Mouse (Mus musculus) cerebellum, adult 9-10 months (tissue): ENCODE results near the gene Llcfc1.

Source experiments
- DNase-seq: peaks from one replicate; pipeline ENCODE4 v3.0.0; 2022

The Llcfc1 gene

GRCm38 (mm10) chr6:41684131-41684530, at the start of gene Llcfc1:
Gene Llcfc1 (plus strand): TSS chr6:41684431.
- no peak for DNase-seq

DNA sequence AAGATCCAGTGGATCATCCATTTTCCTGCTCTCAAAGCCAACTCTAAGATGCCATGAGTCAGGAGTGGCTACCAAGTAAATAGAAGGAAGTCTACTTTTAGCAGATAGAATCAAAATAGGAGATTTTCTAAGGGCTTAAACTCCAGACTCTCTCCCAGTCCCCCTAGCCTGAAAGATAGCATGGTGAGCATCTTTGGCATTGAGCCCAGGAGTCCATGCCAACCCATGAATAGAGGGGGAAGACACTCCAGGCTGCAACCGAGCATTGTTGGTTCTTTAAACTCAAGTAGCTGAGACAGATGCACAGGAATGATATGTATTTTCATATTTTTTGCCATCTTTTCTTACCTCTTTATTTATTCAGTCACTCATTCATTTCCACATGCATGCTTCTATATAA, 49.0 kb upstream of the Llcfc1 start:
- no peak for DNase-seq

DNA sequence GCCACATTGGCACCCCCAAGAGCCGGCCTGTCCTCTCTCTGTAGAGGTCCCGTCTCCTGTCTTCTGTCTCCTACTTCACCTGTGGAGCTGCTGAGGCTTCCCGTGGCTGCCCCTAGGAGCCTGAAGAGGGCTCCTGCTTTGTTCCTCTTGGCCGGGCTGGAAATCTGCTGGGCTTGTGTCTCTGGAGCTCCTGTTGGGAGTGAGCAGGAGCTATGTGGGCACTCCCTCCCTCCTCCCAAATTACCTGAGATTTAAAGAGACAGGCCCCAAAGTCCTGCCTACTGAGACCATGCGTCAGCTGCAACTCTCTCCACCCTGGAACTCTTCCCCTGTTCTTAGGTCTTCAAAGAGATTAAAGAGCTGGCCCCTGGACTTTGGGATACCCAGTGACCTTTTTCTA, 48.1 kb upstream of the Llcfc1 start, which contains the start of gene Trpv6:
TSS of gene Trpv6 (minus strand) at position 228 of the 400 bp plus-strand sequence.
- DNase-seq: no peak

GRCm38 (mm10) chr6:41637393-41637792, 46.8 kb upstream of the Llcfc1 start:
- DNase-seq: no peak

- no peak for DNase-seq
Measured at GRCm38 (mm10) chr6:41637927-41638506, 46.2 kb upstream of the Llcfc1 start.

DNA sequence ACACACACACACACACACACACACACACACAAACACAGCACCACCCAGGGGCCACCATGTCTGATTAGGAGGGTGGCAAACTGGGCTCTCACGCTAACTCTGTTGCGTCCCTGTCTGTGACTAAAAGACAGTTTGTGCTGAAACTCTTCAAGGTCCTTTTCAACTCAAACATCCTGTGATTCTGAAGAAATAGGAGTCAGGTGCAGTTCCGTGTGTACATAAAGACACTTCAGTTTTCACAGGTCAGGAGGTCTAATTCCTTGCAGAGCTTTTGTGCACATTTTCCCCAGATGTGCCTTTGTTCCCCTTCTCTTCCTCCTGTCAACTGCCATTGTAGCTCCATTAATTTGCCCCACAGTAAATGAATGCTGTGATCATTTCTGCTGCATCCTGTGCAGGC, 43.8 kb upstream of the Llcfc1 start:
- DNase-seq: no peak

GRCm38 (mm10) chr6:41641173-41641866, 42.9 kb upstream of the Llcfc1 start:
- no peak for DNase-seq

DNA sequence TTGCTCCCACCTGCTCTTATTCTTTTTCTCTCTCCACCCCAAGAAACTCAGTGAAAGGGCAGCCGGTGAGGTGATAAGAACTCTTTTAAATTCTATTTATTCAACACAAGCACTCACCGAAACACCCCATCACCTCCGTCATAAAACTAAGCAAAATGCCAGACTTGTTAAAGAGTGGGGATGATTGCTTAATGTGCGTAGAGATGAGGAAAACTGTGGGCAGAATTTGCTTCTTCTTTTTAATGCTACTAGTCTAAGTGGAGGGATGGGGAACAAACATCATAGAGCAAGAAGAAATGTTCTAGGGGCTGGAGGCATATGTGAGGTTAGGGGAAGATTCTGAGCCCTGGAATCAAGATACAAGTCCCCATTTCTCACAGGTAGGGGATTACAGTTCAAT, 41.5 kb upstream of the Llcfc1 start:
- DNase-seq: no peak

GRCm38 (mm10) chr6:41643227-41643626, 41.0 kb upstream of the Llcfc1 start:
- no peak for DNase-seq

GRCm38 (mm10) chr6:41646220-41646619, 38.0 kb upstream of the Llcfc1 start:
- DNase-seq: no peak

- DNase-seq: no peak
Measured at GRCm38 (mm10) chr6:41646672-41647071, 37.6 kb upstream of the Llcfc1 start.

DNA sequence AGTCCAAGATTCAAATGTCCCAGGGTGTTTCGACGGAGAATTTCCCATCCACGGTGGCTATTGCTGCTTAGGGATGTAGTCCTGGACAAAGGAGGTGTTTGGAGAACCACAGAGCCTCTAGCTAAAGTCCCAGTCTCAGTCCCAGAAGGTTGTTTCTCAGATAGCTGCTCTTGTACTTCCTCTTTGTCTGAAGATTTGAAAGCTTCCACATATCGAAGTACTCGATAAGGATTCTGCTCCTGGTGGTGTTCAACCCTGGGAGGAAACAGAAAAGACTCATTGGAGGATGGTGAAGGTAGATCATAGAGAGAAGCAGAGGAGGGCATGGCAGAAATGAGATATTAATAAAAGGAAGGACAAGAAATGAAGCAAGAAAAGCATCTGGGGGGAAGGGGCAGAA, 31.1 kb upstream of the Llcfc1 start:
- no peak for DNase-seq

DNA sequence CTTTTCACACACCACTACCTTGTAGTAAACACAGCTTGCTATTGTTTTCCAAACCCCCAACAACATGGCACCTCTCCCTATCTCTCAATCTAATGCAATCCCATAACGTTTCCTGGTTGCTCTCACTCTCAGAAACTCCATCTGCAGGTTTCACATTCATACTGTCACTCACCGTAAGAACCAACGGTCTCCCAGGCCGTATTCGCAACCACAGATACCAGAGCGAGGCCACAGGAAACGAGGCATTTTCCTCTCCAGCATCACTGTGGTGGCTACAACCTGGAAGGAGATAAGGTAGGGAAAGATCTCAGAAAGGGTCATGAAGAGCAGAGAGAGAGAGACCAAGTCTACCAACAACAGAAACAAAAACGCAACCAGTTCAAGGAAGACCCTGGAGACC, 29.6 kb upstream of the Llcfc1 start:
- DNase-seq: no peak

GRCm38 (mm10) chr6:41658487-41658886, 25.7 kb upstream of the Llcfc1 start:
- DNase-seq: no peak

GRCm38 (mm10) chr6:41662320-41662719, 21.9 kb upstream of the Llcfc1 start:
- DNase-seq: no peak

GRCm38 (mm10) chr6:41676530-41676929, 7.7 kb upstream of the Llcfc1 start:
- no peak for DNase-seq

- DNase-seq: no peak
Measured at GRCm38 (mm10) chr6:41680669-41681068, 3.6 kb upstream of the Llcfc1 start, which contains the start of gene Trpv5. Gene Trpv5 (minus strand): TSS chr6:41680769.

DNA sequence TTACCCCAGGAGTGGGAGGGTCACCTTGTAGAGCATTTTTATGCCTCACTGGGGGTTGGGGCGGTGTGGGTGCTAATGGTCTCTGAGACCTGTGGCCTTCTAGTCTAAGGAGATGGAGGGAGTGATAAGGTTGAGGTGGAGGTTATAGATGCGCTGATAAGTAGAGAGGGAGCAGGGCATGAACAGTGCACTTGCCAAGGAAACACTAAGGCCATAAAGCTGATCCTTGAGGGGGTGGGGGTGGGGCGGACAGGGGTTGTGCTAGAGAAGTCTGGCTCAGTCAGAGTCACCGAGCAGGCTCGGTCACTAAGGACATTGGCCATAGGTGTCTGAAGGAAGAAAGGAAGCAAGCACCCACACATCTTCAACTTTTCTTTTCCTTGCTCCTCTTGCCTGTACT, 2.6 kb upstream of the Llcfc1 start:
- DNase-seq: no peak

GRCm38 (mm10) chr6:41684911-41685310, 680 bp downstream of the Llcfc1 start:
- DNase-seq: no peak

DNA sequence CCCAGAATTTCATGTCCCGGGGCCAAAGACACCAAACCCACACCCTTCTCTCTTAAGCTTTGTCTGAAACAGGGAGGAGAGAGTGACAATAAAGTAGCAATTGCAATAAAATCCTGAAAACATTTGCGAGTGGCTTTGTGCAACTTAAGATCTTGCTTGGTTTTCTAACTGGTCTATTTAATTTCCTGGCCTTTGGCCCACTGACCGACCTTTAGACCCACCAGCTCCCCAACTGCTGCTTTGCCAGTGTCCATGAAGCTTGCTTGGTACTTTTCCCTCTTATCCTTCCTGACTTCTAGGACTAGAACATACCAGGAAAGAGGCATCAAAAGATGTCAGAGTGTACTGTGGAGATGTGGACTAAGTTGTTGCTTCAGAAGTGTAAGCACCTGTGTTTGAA, 1.4 kb downstream of the Llcfc1 start:
- DNase-seq: no peak

DNA sequence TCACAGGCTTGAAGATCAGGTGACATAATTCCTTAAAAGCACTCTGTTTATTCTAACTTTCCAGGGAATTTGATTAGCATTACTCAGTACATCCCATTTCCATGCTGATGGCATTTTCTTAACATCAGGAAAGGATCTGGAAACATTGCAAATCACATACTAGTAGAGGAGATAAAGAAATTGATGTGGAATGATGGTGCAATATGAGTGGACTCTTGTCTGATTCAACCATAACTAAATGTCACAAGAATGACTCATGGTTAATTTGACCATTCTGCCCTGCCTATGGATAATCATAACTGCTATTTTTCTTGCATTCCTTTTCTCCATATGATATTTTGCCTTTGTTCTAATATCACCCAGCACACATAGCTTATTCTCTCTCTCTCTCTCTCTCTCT, 8.0 kb downstream of the Llcfc1 start:
- DNase-seq: no peak

- no peak for DNase-seq
Measured at GRCm38 (mm10) chr6:41694407-41694806, 10.2 kb downstream of the Llcfc1 start.

- no peak for DNase-seq
Measured at GRCm38 (mm10) chr6:41701245-41701644, 17.0 kb downstream of the Llcfc1 start.

- DNase-seq: no peak
Measured at GRCm38 (mm10) chr6:41702928-41703327, 18.7 kb downstream of the Llcfc1 start.

DNA sequence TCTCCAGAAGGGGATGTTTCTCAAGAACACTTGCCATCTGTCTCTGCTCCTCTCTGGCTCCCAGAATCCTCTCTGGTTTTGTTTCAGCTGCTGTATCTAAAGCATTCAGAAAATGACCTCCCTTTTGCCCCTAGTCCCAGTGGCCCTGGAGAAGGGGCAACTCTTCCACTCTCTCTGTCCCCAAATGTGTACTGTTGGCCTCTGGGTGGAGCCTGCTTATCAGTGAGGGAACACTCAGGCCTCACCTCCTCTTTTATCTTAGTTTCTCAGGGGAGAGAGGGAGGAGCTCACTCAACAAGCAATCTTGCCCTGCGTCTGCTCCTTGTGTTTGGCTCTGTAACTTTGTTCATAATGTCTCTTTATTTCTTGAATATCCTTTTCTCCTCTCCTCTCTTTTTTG, 19.9 kb downstream of the Llcfc1 start, which contains the start of gene Kel:
TSS of gene Kel (minus strand) at position 217 of the 400 bp plus-strand sequence.
- no peak for DNase-seq
